Mouse (Mus musculus) urinary bladder, postnatal 14 days (tissue): ENCODE measurements around the gene Phf23.
A peak's percentile ranks its signal among the peaks of the same experiment; 100 is the strongest.
"Not testable (repeated sequence)": the region's sequence is repeated elsewhere in the genome, so short reads cannot be mapped to it uniquely, and the experiment has no call there.

Experiments used
- DNase-seq: peaks from one replicate; pipeline ENCODE4 v3.0.0; 2021; ENCODE audit warnings: low spot score

Phf23 gene

DNA sequence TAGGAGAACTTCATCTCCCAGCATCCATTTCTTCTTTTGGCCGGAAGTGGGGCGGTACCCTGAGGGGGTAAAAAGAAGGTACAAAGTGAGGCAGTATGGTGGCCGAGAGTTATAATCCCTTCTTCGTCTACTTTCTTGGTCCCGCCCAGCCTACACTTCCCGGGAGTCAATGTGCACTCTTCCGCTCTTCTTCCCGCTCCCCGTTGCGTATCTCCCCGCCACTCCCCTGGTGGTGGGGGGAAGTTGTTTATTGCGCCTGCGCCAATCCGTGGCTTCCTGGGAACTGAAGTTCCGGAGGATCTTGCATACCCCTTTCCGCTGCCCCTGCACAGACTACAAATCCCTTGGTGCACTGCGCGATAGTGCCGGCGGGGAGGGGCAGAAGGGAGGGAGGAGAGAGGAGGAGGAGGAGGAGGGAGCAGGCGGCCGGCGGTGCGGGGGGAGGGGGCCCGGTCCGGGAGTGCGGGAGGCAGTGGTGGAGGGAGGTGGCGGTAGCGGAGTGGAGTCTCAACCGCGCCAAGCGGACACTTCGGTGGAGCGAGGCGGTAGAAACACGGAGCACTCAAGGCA lies at the start of gene Phf23:
Gene Phf23 (plus strand): TSS at position 387 of the 570 bp plus-strand sequence.
- peak; percentile 98 for DNase-seq

DNA sequence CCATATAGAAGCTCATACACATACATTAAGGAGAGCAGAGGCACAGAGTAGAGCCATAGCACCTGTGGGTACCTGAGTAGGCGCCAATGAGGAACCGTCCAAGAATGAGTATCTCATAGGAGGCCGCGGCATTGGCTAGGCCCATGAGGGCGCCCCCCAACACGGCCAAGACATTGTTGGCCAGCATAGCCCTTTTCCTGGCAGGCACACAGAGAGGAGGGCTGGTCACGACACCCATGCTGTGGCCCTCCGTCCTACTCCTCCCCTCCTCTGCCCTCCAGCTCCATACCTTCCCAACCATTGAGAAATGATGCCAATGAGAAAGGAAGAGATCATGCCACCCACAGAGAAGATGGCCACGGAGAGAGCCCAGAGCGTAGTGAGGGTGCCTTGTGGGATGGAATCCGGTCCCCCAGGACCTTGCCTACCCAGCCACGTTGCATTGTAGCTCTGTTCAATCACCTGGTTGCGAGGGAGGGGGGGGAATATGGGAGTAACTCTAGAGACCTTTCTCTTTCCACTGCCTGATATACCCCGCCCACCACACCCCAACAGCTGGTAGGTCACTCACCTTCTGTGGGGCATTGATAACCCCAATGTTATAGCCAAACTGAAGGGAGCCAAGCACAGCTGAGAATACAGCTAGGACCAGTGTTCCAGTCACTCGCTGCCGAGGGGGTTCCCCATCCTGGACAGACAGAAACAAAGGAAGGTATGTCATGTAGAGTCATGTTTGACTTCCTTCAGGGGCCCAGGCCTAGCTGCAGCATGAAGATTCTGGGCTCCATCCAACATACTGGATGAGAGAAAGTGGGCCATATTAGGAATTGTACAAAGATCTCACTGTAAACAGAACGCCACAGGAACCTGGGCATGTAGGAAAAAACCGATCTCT lies 49.3 kb upstream of the Phf23 start:
- DNase-seq: no peak

DNA sequence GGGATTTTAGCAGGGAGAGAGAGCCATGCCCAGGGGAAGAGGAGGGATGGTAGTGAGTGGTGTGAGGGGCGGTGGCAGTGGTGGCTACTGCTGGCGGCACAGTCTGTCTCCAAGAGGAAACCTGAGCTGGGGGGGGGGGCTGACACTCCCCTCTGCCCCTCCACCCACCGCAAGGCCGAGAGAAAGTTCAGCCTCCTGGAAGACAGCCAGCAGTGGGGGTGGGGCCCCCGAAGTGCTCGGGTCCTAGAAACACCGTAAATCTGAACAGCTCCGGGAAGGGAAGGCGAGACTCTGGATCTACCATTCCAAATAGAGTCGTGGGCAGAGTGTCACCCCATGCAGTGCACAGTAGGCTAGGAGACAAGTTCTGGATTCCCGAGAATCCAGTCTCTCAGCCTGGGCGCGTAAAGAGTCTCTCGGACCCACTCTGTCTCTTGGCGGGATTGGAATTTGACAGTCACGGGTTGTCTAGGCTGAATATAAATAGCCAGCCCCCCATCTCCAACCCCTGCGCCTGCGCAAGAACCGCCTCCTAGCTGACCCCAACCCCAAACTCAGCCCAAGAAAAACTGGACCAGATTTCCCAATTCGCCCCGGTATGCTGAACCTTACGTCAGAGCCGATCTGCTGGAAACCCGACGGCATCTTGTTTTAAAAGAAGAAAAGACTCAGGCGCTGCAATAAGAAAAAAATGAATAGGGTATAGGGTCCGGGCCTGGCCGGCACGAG lies 48.1 kb upstream of the Phf23 start:
- peak; percentile 48 for DNase-seq

DNA sequence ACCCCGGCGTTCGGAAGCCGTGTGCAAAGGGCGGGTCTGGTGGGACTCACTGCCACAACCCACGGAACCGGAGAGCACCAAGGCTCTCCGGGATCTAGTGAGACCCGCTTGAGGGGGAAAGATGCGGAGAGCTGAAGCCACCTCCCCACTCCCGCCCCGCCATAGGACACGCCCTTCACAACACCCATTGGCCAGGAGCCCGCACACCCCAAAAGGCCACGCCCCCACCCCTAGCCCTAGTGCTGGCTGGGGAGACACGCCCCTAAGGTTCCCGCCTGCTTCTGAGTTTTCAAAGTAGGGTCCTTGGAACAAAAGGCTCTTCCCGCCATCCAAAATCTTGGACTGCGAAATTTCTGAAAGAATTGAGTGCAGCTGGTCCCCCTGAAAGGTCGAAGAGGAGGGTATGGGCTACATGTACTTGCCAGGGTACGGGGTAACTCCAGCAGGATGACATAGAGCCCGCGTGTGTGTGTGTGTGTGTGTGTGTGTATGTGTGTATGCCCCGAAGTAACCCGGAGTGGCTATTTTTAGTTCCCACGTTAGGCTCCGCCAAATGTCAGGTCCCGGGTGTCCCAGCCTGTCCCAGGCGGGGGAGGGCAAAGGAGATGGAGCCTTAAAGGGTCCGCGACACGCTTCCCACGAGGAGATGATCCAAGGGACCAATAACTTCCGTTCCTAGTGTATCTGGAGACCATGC lies 47.4 kb upstream of the Phf23 start, which contains the start of gene Slc2a4:
Gene Slc2a4 (minus strand): TSS at position 123 of the 697 bp plus-strand sequence.
- DNase-seq: peak; percentile 94

DNA sequence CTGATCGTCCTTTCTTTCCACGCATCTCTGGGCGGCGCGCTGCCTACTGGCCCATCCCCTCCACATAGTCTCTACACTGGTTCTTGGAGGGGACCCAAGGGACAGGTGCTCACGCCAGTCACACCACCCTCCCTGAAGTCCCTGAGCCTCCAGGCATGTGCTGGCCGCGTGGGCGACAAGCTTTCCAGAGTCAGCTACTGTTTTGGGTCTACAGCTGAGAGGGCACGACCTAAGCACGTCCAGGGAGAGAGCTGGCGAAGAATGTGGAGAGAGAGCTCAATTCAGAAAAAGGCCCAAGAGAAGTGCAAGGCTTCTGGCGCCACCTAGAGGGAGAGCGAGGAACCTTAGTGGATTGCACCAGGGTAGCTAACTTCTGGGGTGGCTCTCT lies 46.8 kb upstream of the Phf23 start:
- peak; percentile 91 for DNase-seq

DNA sequence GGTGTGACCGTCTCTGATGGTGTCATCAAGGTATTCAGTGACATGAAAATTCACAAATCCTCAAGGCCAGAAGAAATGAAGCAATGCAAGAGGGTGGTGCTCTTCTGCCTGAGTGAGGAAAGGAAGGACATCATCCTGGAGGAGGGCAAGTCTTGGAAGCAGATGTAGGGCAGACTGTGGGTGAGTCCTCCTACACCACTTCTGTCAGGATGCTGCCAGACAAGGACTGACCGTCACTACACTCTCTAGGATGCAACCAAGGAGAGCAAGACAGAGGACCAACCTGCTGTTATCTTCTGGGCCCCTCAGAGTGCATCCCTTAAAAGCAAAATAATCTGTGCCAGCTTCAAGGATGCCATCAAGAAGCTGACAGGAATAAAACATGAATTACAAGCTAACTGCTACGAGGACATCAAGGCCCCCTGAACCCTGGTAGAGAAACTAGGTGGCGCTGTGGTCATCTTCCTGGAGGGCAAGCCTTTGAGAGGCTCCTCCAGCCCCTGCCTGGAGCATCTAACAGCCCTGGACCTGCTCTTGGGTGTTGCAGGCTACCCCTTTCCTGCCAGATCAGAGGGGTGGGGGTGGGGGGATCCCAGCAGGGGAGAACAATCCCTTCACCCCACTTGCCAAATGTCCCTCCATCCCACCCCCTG lies 44.6 kb upstream of the Phf23 start:
- DNase-seq: peak; percentile 40

DNA sequence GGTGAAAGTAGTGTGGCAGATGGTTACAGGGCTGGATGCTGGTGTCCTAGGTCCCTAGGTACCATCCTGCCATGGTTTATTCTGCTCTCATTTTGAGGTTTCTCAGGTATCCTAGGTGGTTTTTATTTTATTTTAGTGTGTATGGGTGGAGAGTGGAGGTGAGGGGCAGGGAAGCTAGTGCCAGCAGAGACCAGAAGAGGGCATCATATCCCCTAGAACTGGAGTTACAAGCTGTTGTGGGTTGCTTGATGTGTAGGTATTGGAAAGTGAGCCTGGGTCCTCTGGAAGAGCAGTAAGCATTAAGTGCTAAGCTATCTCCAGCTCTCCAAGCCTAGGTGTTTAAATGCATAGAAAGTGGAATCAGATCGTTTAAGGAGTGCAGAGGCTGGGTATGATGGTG lies 43.3 kb upstream of the Phf23 start:
- DNase-seq: no peak

DNA sequence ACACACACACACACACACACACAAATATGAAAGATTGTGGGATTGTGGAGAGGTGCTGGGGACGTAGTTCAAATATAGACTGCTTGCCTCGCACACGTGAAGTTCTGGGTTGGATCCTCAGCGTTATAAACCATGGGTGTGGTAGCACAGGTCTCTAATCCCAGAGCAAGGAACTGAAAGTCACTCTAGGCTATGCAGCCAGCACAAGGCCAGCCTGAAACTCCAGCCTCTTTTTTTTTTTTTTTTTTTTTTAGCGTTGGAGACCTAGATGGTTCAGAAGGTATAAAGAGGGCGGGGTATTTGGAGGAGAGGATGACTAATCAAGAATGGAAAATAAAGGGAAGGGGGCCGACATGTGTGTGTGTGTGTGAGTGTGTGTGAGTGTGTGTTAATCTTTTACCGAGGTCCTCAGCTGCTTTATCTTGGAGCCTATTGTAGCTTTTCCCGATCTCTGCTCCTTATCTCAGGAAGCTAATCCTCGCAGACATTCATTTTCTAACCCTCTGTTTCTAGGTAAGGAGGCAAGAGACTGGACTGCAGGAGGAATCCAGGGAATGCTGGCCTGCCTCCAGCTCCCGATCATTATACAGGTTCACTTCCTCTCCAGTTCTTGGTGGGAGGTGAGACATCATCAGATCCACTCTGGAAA lies 42.2 kb upstream of the Phf23 start:
- no peak for DNase-seq

DNA sequence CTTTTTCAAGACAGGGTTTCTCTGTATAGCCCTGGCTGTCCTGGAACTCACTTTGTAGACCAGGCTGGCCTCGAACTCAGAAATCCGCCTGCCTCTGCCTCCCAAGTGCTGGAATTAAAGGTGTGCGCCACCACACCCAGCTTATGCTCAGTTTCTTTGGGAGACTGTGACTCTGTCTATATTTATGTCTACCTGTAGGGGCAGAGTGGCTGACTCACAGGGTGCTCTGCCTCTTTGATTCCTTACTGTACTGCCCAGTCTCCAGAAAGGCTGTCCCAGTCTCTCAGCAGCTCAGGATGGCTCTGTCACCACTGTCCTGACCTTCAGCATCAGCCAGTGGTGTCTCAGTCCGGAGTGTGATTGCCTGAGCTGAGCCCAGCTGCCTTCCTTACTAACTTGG lies 40.0 kb upstream of the Phf23 start:
- not testable (repeated sequence) for DNase-seq

DNA sequence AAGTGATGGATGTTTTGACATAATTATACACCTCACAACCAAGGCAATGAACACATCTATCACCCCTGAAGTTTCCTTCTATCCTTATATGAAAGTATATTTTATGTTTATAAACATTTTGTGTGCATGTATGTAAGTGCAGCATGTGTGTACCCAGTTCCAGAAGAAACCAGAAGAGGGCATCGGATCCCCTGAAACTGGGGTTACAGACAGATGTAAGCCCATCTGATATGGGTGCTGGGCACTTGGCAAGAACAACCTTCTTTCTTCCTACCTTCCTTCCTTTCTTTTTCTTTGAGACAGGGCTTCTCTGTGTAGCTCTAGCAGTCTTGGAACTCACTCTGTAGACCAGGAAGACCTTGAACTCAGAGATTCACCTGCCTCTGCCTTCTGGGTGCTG lies 39.4 kb upstream of the Phf23 start:
- DNase-seq: no peak

DNA sequence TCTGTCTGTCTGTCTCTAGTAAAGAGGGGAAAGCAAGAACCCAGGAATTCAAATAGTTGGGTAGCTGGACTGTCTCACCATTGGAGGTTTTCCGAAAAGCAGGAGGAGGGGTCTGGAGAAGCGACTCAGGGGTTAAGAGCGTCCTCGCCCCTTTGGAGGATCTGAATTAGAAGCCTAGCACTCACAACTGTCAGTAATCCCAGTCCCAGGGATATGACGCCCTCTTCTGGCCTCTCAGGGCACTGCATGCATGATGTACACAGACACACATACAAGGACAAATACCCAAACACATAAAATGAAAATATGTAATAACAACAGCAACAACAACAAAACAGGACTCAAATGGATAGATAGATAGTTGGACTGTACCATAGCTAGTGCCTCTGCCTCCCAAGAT lies 35.0 kb upstream of the Phf23 start:
- DNase-seq: no peak

DNA sequence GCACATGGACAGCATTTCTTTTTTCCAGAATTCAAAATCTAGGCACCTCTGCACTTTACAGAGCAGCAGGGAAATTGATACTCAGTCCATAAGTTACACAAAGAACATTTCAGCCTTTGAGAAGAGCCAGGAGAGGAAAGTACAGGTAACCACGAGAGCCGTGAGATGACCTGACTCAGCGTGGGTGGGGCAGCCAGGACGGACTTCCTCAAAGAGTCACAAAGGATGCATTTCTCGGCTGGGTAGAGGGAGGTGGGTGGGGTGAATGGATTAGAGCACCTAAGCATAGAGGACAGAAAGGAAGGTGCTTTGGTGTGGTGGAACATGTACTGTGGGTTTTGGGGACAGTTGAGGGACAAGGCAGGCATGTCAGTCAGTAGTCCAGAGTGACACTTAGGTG lies 33.7 kb upstream of the Phf23 start:
- peak; percentile 67 for DNase-seq

DNA sequence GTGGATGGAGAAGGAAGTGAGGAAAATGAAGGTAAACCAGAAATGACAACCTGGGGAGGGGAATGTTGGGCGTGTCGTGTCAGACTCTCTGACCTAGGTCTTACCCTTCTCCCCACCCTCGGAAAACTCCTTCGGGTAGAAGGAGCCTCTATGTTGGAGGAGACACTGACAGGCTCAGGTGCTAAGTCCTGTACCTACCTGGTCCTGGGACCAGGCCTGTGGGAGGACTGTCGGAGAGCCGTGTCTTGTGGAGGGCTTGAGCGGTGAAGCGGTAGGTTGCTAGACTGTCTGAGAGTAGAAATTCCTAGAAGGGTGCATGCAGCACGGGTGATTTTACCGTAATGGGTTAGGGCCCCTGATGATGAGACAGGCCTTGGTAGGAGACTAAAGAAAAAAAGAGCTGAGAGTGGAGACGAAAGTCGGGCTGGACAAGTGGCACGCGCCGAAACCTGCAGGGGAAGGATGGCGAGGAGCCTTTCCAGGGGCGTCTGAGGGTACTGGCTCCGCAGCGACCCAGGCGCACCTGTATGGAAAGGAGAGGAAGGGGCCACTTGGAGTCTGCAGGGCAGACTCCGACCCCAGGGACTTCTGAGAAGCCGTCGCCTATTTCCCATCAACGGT lies 30.8 kb upstream of the Phf23 start, which contains the start of gene Cldn7:
Gene Cldn7 (plus strand): TSS at position 130 of the 621 bp plus-strand sequence.
- no peak for DNase-seq

DNA sequence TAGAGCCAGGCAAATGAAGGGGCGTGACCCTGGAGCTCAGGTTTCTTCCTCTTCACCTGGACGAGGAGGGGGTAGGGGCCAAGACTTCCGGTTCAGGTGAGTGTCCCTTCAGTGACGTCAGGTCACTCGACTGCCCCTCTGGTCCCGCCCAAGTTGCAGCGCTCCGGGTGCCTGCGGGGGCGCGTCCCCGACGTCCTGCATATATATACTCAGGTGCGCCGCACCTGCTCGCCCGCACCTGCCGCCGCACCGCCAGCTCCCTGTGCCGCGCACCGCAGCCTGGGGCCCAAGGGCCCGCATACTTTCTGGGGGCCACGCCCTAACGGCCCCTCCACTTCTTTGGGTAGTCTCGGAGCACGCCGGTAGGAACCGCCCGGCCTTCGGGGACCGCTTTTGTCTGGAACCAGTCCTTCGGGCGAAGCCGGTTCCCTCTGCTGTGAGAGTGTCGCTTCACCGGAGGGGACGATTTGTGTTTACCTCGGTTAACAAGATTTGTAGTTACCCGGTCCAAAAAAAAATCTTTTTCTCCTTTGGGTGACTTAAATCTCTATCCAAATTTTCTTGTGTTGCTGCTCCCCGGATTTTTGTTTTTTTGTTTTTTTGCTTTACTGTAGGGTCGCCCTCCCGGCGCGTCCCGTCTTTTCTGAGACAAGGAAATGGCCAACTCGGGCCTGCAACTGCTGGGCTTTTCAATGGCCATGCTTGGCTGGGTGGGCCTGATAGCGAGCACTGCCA lies 30.1 kb upstream of the Phf23 start:
- DNase-seq: peak; percentile 86

DNA sequence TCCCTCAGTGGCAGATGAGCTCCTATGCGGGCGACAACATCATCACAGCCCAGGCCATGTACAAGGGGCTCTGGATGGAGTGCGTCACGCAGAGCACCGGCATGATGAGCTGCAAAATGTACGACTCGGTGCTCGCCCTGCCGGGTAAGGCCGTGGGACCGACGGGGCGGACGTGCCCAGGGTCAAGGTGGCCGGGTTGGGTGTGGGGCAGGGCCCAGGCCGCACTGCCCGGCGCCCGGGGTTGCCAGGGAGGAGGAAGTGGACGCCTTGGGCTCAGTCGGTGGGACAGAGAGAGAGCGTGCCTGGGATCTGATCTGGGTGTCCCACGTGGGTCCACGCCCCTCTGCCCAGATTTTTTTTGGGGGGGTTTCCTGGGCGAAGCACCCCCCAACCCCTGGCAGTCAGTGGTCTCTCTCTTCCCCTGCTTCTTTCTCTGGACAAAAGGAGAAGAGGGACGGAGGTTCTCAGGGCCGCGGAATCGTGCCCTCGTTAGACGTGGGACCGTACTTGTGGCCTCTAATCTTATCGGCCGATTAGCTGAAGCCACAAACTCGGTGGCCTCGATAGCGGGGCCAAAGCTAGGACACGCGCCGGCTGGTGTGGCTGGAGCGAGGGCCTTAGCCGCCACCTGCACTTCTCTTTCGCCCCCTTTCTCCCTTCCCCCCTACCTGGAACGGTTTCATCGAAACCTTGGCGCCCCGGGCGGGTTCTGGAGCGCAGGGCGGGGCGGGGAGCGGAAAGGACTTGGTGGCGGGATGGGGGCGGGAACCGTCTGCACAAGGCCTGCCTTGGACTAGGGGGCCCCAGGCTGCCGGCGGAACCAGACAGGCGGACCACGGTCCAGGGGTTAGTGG lies 29.3 kb upstream of the Phf23 start:
- peak; percentile 70 for DNase-seq

DNA sequence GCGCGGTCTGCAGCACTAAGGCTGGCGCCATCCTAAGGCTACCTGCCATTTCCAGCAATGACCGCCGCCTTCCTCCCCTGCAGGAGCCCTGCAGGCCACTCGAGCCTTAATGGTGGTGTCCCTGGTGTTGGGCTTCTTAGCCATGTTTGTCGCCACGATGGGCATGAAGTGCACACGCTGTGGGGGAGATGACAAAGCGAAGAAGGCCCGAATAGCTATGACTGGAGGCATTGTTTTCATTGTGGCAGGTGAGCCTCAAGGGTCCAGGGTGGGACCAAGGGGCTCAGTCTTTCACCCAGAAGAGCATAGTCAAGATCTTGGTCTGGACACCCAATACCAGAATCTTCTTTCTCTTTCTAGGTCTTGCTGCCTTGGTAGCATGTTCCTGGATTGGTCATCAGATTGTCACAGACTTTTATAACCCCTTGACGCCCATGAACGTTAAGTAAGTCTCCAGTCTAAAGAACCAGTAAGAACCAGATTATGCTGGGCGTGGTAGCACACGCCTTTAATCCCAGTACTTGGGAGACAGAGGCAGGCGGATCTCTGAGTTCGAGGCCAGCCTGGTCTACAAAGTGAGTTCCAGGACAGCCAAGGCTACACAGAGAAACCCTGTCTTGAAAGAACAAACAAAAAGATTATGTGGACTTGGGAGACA lies 28.6 kb upstream of the Phf23 start:
- no peak for DNase-seq

DNA sequence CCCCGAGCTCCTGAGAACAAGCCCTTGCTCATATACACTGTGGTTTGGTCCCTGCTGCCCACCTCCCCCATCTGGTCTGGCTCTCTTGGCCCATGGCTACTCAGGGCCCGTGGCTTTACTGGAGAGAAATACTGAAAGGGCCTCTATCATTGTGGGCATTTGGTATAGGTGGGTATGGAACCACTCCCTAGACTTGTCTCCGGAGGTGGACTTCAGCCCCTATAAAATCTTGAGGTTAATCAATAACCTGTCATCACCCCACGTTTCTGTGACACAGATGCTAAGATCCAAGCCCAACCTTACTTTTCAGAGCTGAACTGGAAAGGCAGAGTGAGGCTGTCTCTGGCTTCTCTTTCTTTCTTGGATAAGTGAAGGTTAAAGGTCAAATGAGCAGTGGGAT lies 26.8 kb upstream of the Phf23 start:
- DNase-seq: no peak

DNA sequence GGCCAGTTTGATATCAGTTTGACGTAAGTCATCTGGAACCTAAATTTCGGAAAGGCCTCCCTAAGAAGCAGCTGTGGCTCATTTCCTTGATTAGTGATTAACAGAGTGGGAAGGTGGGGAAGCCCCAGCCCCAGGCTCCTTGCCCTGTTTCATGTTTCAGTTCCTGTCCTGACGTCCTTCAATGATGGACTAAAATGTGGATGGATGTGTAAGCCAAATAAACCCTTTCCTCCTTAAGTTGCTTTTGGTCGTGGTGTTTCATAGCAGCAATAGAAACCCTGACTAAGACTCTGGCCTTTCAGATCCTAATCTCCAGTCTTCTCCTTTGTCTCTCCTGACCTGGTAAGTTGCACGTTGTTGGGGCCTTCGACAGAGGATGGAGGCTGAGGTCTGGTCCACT lies 25.4 kb upstream of the Phf23 start:
- no peak for DNase-seq
